Mouse (Mus musculus): Measurements from ENCODE around the gene Glrx3.

Gene Glrx3

DNA sequence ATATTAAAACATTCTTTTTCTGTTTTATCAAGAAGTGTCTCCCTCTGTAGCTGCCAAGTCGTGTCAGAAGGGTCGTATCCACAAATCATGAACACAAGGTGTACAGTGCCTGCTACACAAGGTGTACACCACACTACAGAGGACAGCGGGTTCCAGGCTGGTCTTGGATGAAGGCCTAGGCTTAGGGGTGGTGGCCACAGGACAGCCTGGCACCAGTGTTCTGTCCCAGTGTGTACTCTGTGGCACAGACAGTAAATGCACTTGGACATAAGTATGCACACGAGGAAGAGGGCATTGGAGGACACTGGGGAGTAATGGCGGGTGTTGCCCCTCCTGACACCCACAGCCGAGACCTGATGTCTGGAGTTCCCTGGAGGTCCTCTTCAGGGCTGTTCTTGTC, 34.7 kb downstream of the Glrx3 start:
- no peak for DNase-seq (ENCODE audit: low read depth)

GRCm38 (mm10) chr7:137477950-137478620, 40.7 kb downstream of the Glrx3 start:
- peak; percentile 86 for DNase-seq (ENCODE audit: low read depth)

GRCm38 (mm10) chr7:137478621-137478982, 41.2 kb downstream of the Glrx3 start:
- no peak for DNase-seq (ENCODE audit: low read depth)

DNA sequence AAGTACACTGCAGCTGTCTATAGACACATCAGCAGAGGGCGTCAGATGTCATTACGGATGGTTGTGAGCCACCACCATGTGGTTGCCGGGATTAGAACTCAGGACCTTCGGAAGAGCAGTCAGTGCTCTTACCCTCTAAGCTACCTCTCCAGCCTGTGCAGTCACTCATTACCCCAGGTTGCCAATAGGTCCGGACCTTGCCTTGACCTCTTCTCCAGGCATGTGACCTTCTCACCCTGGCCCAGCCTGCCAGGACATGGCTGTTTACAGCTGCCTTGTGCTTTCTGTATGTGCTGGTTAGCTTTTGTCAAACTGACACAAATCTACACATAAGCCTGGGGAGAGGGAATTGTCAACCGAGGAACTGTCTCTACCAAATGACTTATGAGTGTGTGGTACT, 43.4 kb downstream of the Glrx3 start:
- DNase-seq (ENCODE audit: low read depth), result no peak

GRCm38 (mm10) chr7:137483987-137484386, 46.6 kb downstream of the Glrx3 start:
- DNase-seq (ENCODE audit: low read depth), result no peak

DNA sequence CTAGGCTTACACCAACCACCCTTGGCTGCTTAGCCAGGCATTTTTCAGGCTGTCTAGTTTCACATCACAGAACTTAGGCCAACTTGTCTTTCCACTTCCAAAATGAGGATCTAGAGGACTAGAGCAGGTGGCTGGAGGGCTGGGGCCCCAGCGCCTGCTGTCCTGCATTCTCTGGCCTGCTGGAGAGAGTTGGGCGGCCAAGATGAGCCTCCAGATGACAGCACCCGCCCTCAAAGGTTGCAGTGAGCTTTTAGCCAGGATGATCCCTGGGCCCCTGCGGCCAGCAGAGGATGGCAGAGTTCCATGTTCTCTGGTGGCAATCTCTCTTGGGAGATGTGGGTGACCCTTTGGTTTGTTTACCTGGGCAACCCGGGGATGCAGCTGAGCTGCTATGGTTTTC, 51.0 kb downstream of the Glrx3 start:
- DNase-seq (ENCODE audit: low read depth), result no peak

GRCm38 (mm10) chr7:137490711-137491110, 53.3 kb downstream of the Glrx3 start:
- no peak for DNase-seq (ENCODE audit: low read depth)

DNA sequence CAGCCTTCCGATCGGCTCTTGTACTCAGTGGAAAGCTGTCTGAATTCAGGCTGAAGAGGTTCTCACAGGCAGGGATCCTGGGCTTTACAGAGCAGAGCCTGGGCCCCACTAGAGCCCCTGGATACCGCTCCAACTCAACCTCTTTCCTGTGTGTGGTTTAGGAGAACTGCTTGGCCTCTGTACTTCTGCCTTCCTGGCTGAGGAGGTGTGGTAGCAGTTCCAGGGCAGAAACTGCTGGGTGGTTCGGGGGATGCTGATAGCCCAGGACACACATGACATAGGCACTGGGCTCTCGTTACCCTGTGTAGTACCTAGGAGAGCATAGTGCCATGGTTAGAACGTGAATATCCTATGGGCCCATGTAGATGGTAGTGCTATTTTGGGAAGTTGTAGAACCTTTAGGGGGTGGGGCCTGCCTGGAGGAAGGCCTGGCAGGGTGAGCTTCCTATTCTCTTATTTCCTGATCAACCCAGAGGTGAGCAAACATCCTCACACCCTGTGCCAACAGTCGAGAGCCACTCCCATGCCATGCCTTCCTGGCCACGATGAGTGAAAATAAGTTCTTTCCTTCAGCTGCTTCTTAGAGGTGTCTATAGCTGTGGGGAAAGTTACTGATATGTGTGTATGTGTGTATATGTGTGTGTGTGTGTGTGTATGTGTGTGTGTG, 55.0 kb downstream of the Glrx3 start:
- DNase-seq (ENCODE audit: low read depth), result no peak

DNA sequence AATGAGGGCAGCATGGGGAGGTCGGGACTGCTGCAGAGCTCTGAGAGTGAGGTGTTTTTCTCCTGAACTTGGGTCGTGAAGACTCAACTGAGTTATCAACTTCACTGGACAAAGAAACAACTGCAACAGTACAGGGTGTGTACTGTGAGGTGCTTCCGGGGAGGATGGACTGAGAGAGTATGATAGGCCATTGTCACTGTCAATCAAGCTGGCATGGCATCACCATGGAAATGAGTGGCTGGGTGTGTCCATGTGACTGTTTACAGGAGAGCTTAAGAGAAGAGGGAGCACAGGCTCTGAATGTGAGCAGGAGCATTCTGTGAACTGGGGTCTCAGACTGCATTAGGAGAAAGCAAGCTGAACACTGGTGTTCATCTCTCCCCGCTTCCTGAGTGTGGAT, 61.3 kb downstream of the Glrx3 start:
- no peak for DNase-seq (ENCODE audit: low read depth)

GRCm38 (mm10) chr7:137517588-137517987, 80.2 kb downstream of the Glrx3 start:
- DNase-seq (ENCODE audit: low read depth), result no peak

DNA sequence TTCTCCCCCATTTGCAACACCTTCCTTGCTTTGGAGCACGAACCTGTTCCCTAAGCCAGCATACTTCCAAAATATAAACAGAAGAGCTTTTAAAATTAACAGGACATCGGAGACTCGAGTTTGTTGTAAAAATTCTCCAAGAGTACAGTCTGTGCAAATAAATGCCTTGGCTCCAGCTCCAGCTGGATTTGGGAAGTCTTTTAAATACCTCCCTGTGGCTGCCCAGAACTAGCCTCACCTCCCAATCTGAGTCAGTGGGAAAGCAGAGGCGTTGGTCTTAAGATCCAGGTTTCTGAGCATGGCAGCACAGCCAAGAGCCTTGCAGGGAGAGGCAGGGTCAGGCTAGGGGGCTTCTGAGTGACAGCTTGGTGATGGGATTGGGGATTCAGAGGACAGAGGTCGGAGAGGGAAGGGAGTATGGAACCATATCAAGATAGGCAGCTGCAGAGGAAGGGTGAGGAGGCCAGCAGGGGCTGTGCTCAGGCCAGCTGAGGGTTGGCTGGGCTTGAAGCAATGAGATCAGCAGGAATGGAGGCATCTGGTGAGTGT, 80.7 kb downstream of the Glrx3 start:
- DNase-seq (ENCODE audit: low read depth), result no peak

All from 416B (cell line).